Mouse (Mus musculus) embryo, embryonic 11.5 days (tissue): ENCODE measurements at regions not wholly inside any gene's neighbourhood (a gene's known extent, or its start where the extent isn't known, plus 50 kb on each side); places are given as distances from the start of the nearest gene placed in this dataset.

ENCODE experiments used
- DNase-seq: peaks from one replicate; pipeline ENCODE4 v3.0.0-alpha.2; 2012; ENCODE audit warnings: low read depth, low spot score

DNA sequence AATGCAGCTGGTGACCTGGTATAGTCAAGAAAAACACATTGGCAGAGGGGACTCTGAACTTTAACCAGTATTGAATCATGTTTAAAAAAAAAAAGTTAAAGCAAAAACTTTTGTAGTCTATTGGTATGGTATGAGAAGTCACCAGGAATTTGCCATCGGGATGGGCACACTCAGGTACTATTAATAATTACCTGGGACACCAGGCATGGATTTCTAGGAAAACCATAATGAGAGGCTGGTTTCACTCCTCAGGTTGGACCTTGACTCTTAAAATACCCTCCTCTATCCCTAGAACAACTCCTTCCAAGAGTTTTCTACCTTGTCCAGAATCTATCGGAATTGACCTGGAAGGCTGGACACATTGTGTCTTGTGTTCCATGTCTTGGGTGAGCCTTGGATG is 155.5 kb upstream of the Foxq1 start:
- no peak for DNase-seq

DNA sequence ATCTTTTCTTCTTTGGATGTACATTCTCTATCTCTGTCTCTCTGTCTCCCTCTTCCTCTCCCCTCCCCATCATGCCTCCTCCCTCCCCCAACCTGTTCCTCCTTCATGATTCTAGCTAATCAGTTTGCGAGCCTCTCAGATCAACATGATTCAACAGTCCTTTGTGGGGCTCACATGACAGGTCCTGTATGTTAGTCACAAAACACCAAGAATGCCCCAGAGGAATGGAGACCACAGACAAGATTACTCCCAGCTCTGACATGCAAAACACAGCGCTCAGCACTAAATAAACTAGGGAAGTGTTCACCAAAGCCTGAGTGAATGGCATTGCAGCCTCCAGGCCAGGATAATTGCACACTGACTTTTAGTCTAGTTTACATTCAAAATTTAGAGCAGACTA is 150.6 kb upstream of the Foxq1 start:
- no peak for DNase-seq

DNA sequence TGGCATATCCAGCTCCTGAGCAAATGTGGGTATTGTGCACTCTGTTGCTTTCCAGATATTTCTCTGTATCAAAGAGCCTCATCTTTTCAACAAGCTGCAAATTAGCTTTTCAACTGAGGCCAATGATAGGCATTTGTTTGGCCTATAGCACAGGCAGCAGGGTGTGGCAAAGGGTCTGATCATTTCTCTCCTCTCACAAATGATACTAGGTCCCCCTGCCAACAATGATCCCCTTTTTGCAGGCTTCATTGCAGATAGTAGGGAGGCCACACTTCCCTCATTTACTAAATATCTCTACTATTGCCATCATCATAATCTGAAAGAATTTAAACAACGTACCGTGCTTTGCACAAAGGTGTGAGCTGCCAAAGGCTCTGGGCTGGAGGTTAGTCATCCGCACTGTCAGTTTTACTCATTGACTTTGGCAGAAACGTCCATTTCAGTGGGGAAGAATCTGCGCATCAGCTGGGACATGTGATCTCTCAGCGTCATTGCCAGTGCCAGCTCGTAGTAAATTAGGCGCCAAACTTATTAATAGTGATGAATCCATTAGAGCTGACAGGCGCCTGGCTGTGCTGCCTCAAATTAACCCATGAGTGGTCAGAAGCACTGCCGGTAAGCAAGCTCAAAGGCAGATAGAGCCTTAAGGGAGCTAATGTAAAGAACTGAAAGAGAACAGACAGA is 147.4 kb upstream of the Foxq1 start:
- no peak for DNase-seq

DNA sequence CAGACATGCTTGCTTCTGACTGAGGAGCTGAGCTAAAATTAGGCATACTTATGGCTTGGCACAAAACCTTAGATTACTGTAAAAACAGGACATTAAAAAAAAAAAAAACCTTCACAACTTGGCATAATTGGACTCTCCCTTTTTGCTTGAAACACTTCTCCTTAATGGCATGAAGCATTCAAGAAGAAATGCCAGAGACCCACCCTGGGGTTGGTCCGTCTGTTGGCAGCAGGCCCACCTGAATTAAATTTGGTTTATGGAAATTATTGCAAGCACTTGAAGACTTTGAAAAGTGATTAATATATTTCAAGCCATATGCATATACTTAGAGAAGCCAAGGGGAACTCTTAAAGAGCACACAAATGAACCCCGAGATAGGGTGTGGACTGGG is 146.8 kb upstream of the Foxq1 start:
- DNase-seq = no peak

DNA sequence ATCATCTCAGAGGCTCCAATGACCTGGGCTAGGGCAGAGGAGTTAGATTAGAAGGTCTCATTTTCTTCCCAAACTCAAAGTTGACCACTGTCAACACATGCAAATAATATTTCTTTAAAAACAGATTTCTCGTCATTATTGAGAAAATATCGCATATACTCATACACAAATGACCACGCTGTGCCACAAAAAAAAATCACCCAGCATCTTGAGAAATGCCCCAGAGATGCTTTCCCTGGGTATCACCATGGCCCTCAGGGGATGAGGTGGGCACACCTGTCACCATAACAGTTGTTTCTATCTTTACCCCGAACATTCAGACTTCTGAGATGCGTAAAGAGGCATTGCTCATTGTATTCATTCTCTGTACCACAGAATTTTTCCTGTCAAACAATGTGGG is 134.4 kb upstream of the Foxq1 start:
- DNase-seq = no peak

DNA sequence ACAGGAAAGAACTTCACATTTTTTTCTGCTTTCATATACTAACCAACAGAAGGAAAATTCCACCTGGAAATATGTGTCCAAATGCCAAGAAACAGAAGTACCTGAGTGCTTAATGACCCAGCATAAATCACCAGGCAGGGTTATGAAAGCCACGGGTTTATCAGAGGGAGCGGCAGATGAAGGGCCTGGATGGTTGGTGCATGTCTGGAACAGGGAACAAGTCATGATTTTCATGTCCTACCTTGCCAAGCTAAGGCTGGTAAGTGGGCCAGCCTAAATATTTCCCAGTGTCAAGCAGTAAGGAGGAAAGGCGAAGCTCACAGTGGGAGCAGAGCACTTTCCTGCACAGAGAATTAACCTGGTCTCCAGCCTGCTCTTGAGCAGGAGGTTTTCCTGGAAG is 132.3 kb upstream of the Foxq1 start:
- no peak for DNase-seq

DNA sequence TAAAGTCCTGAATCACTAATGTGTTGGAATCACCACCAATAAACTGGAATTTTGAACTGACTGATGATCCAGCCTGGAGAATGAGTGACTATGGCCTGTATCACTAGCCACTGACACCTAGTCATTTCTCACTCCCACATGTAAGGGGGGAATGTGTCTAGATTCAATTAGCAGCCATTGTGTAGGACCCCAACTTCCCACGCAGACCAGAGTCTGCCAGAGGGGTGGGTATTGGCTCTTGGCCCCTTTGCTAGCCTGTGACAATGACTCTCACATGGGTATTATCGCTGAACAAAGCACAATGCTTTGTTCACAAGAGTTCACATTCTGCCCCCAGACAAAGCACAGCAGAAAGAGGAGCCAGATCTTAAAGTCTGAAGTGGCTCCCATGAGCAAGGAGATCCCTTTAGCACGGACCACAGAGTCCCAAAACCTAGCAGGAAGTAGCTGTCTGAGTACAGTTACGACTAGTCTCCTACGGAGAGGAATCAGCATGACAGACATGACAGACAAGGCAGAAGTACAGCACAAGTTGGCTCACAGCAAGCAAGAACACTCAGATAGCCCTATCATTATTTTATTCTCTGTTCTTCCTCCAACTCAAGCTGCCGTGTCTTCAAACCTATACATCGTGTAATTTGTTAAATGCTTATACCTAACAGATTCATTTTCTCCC is 130.0 kb upstream of the Foxq1 start:
- no peak for DNase-seq

DNA sequence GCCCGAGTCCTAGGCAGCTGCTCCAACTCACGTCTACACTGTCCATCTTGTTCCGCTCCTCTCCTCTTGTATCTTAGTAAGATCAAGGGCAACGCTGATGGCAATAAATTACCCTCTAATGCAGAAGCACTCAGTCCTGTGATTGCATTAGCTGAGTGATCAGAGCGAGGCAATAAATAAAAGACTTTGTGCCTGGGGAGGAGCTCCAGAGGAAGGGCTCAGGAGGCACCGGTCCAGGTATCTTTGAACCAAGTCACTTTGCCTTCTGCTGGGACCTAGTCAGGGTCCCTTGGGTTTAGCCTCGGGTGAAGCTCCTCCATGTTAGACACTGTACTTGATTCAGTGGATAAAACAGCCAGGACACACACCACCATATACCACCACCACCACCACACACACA is 119.5 kb upstream of the Foxq1 start:
- DNase-seq = no peak

DNA sequence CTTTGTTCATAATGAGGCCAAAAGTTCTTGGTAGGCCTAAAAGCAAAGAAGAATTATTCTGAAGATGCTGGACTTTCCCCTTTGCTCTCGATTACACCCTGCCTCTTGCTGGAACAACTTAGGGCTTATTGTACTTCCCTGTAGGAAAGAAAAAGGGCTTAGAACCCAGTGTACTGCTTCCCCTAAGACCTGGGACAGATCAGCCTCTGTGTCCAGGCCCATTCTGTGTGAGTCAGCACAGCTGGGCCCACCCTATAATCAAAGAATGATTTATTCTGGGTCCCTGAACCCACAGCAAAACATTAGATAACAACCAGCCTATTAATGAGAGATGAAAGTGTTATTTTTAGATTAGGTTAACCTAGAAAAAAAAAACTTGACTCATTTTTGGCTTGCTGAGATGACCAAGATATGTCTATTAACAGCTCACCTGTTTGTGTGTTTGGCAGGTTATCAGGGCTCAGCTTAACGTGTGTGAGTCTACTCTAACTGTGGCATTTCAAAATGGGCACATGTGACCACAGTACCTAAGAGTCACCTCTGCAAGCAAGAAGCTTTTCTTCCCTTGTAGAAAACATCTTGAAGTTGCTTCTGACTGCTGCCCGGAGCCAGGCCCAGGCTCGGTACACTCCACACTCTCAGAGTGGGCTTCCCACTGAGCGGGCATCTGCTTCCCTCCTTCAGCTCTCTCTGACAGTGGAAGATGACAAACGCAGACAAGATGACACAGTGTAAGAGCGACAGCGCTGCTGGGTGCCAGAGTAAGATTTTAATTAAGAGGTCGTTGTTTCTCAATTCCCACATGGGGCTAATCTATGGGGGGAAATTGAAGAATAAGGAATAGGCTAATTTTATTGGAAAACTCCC is 115.9 kb upstream of the Foxq1 start:
- DNase-seq = no peak

DNA sequence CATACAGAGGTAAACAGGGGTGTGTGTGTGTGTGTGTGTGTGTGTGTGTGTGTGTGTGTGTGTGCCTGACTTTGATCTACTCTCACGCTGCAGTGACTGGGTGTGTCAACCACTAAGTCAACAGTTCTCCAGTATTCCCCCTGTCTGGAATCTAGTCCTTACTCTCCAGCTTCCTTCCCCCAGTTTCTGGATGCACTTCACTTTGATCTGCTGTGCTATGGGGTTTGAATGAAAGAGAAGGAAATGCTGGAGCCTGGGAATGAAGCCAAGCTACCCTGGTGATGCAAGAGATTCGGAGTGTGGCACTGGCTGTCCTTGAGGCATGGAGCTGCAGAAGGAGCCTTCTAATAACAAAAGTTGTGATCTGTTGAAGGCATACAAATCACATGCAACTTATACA is 97.1 kb upstream of the Foxq1 start:
- no peak for DNase-seq

DNA sequence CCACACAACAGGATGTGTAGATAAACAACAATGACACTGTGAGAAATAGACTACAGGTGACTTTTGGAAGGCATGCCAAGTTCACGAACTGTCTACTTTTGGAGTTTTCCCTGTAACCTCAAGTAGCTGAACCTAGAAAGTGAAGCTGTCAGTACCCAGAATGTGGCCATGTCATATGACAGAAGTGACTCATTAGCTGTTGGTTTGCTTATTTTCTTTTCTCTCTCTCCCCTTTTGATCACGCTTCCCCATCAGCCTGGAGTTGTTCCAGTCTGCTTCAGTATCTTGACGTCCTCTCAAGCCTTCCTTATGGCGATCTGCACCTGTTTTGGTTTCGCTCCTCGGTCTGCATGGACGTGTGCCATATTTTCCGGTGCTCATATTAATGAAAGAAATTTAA is 90.8 kb upstream of the Foxq1 start:
- DNase-seq = no peak

DNA sequence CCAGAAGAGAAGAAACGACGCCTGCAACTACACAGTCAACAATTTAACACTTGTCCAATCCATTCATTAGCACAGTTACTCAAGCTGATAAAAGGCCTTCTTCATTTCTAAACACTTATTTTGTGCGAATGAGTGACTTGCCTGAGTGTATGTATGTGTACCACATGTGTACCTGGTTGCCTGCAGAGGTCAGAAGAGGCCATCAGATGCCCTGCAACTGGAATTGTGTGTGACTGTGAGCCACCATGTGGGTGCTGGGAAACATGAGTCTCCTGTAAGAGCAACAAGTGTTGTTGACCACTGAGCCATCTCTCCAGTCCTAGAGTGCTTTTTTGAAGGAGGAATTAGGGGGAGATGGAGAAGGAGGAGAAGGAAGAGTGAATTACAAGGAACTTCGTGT is 90.2 kb upstream of the Foxq1 start:
- DNase-seq = no peak

DNA sequence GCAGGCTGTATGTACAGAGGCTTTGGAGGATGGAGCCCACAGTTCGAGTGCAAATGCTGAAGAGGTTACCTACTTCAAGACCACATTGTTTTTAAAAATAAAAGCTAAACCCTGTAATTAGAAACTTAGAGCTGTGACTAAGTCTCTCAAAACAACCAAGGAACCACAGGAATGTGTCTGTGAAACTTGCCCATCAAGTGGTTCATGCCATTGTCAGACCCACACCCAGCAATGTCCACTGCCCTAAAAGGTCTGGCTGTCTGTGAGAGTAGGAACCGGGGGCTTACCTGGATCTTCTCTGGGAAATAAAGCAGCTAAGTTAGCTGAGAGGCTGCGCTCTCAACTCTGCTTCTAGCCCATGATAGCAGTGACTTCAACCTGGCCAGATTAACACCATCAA is 87.8 kb upstream of the Foxq1 start:
- DNase-seq = no peak

DNA sequence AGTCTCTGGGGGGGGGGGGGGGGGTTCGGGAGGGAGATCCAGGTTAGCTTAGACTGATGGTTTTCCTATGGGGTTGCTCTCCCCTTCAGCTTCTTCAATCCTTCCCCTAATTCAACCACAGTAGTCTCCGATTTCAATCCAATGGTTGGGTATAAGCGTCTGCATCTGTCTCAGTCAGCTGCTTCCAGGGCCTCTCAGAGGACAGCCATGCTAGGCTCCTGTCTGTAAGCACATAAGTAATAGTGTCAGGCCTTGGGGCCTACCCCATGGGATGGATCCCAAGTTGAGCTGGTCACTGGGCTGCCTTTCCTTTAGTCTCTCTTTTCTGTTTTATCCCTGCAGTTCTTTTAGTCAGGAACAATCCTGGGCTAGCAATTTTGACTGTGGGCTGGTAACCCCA is 87.0 kb upstream of the Foxq1 start:
- no peak for DNase-seq

DNA sequence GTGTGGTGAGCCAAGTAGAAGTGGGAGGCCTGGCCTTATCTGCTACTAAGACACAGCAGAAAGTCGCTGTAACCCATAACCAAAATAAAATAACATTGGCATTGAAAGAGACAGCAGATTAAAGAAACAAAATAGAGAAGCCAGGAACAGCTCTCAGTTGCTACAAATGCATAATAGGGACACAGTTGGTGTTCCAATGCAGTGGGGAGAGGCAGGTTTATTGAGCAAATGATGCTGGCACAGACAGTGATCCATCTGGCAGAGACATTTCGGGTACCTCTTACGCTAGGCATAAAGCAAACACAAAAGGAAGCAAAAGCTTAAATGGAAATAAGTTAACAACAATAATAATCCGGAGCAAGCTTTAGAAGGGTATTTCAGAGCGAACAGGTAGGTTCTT is 83.6 kb upstream of the Foxq1 start:
- DNase-seq = no peak

DNA sequence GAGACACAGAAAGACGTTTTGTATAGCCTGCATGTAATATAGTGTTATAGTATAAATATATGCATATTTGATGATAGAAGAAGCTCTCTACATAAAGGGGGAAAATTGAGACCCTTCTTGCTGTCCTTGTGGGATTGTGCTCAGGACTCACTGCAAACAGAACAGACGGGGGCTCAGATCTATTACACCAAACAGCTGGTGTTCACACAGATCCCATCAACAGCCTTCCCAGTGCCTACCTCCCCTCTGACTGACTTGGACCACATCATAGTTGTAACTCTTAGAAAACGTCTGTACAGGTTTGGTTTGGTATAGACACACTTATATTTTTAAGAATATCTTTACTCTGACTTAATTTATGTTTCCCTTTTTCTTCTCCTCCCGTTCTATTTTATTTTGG is 83.1 kb upstream of the Foxq1 start:
- DNase-seq = no peak

DNA sequence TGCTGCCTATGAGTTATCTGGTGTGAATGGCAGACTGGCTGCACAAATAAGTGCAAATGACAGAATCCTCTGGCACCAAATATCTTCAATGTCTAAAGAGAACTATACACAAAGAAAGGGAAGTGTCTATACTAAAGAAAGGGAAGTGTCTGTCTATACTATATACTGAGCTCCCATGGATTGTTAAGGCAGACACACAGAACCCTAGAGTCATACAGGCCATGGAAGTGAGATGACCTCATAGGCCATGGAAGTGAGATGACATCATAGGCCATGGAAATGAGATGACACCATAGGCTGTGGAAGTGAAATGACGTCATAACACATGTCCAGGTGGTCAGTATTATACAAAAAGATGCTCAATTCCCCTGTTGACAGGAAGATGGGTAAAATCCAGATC is 82.7 kb upstream of the Foxq1 start:
- no peak for DNase-seq

DNA sequence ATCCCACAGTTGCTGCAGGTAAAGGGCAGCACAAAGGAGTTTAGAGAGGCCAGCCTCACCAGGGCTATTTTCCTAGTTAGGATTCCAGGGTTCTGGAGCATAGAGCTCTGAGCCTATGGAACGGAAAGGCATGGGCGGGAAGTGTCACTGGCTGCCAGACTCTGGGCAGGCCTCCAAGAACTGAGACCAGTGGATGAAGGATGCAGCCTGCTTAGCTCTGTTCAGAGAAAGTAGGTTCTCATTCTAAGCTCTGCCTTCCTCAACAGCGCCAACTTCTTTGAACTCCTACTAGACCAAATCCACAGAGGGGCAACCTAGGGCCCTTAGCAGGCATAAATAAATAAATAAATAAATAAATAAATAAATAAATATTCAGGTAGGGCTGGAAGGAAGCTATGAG is 80.1 kb upstream of the Foxq1 start:
- no peak for DNase-seq

DNA sequence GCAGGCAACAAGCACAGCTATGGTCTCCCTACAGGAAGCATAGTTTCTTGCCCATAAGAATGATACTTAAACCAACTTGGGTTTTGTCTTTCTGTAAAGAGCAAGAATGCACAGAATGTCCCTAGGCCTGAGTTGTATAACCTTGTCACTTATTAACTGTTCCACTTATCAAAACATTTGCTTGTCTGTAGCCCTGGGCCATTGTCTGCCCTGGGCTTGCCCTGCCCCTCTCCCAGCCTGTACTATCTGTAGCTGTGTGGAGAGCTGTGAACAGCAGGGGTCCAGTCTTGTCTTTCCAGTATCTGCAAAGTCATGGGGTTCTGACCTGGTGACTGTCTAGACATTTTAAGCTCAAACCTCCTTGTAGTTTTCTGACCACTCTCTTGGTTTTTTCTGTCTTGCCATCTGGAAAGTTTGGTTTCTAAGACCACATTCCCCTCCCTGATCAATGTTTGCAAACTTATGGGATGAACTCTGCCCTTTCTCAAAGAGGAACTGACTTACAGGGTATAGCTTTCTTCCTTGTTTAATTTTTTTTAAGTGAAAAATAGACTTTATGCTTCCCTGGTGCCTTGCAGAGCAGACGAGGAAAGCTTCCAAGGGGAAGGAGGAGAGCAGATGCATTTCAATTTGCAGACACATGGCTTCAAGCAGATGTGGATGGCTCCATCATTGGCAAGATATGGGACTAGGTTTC is 78.6 kb upstream of the Foxq1 start:
- DNase-seq = no peak

DNA sequence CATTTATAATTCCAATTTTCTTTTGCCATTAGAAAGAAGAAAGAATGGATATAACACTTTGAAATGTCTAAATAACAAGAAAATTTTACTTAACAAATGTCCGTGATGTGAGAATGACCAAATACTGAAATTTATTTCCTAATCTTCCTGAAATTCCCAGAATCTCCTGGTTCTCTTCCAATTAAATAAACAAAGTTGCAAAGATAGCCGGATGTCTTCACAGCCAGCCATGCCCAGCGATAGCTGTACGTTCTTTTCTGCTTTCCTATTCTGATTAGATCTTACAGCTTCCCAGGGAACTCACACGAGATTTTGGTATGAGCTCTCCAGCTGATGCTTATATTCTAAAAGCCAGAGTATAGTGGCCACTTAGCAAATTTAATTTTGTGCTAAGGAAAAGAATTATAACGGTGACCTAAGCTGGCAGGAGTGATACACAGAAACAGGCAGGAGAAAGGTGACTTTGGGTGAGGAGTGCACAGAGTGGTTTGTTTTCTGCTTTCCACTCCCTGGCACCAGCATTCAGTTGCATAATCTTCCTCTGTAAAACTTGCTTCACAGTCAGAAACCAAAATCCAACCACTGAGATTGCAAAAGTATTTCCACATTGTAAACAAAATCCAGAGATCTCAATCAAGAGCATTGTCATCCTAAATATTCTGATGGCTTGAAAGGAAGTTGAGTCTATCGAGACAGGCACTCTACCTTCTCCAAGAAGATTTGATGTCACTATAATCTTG is 74.7 kb upstream of the Foxq1 start:
- no peak for DNase-seq

DNA sequence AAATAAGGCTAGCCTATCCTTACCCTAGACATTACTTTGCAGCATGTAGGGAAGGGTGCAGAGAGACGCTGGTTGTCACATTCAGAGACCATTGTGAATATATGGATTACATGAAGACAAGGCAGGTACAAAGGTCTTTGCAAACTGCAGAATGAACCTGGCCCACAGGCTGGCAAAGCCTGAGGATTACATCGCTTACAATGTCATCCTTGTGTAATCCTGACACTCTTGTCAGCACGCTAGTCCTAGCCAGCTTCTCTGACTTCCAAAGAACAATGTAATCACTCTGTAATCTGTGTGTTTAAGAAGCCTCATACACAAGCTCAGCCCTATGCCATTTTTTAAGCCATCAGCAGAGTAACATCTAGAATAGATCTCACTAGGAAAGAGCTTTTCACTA is 69.6 kb upstream of the Foxq1 start:
- no peak for DNase-seq

DNA sequence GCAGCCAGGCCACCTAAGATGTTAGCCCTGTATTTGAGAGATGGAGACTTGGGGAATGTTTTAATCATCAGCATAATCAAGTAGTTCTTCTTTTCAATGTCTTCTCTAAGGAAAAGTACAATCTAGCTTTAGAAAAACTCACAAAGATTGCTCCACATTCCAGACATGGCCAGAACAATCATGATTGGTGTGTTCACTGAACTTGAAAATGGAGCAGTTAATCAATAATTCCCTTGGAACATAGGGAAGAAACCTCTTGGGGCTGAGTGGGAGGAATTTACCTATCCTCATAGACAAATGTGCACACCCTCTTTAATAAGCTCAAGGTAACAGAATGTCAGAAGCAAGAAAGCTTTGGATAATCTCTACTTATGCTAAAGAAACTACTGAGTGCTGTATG is 67.7 kb upstream of the Foxq1 start:
- DNase-seq = no peak
